Mouse (Mus musculus): ENCODE measurements around the gene Pth2. TPM values are rescaled to one million over a fixed set of nuclear protein-coding genes. Genes with fewer than 3 reads are reported as not detected.
A peak's percentile ranks its signal among the peaks of the same experiment; 100 is the strongest.

Pth2 gene
- polyA plus RNA-seq, 1 experiment = not detected

DNA sequence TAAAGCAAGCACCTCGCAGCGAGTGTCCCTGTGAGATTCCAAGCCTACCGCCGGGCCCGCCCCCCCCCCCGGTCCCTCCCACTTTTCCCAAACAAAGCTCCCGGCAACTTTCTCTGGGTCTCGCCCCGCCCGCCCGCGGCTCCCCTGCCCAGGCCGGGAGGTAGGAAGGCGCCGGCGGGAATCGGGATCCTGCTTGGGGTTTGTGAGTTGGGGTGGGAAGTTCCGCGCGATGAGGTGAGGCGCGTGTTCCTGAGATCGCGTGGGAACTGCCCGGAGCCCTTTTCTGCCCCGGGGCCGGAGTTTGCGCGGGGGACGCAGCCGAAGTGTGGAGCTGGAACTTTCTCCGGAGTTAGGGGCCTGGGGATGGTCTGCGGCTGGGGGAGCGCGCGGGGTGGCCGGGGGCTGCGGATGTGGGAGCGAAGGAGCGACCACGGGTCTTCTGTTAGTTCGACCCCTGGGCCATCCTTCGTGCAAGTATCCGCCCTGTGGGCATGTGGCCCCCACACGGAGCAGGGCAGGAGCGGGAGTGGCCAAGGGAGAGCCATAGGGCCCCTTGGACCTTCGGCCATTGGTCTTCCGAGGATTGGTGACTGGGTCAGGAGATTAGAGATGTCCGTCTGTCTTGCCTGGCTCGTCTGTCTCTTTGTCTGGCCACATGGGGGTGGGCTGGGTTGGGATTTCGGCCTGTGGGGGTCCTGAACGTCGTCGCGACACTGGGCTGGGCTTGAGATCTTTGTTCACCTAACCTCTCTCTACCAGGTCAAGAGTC, 35.1 kb downstream of the Pth2 start, which contains the start of gene Tead2:
Tead2 (plus strand) TSS at position 81 of the 769 bp plus-strand sequence.
- no peak for TF ChIP-seq CEBPB (IDR thresholded peaks at IDR 0.05; ENCODE audit: insufficient read depth, poor library complexity, severe bottlenecking)
- TF ChIP-seq POLR2AphosphoS2 (IDR thresholded peaks at IDR 0.05; ENCODE audit: insufficient read length, low read depth) = peak; percentile 21
- Histone ChIP-seq H3K79me2 (ENCODE audit: control insufficient read depth, insufficient read depth) (no peaks in the 10 kb centered on the region), H3K4me3 (peak within 1 kb of the TSS; percentile 58), H3K27me3 (ENCODE audit: control insufficient read depth, insufficient read depth, insufficient read length) (no peaks in the 10 kb centered on the region), H3K4me2 (ENCODE audit: low read depth) (peak within 1 kb of the TSS; percentile 90), H3ac (ENCODE audit: control insufficient read depth, insufficient read length) (no peak within 1 kb of the TSS), H3K36me3 (ENCODE audit: control insufficient read depth, insufficient read depth) (no peaks in the 10 kb centered on the region)

GRCm38 (mm10) chr7:45216442-45217183, 35.8 kb downstream of the Pth2 start:
- H3K36me3 ChIP-seq (ENCODE audit: control insufficient read depth, insufficient read depth) = no peaks in the 10 kb centered on the region
- H3K4me2 ChIP-seq (ENCODE audit: low read depth) = peak overlapping the region; percentile 90
- no peak overlapping the region for H3ac ChIP-seq (ENCODE audit: control insufficient read depth, insufficient read length)
- no peaks in the 10 kb centered on the region for H3K79me2 ChIP-seq (ENCODE audit: control insufficient read depth, insufficient read depth)
- H3K27me3 ChIP-seq (ENCODE audit: control insufficient read depth, insufficient read depth, insufficient read length) = no peaks in the 10 kb centered on the region
- peak overlapping the region; percentile 58 for H3K4me3 ChIP-seq
- peak in 1 of 3 experiments; percentile 45 for TF ChIP-seq MYOG (IDR thresholded peaks at IDR 0.05; ENCODE audit: control insufficient read depth in 1 of 3, insufficient read depth in 1 of 3, insufficient read length in 2 of 3, low read depth in 2 of 3)
- TF ChIP-seq CEBPB (IDR thresholded peaks at IDR 0.05; ENCODE audit: insufficient read depth, poor library complexity, severe bottlenecking) = no peak
- peak in 2 of 3 experiments; percentile 49 to 63 for TF ChIP-seq MYOD1 (IDR thresholded peaks at IDR 0.05; ENCODE audit: control insufficient read depth in 1 of 3, insufficient read length in 2 of 3, low read depth in 2 of 3)
- TF ChIP-seq TCF3 (IDR thresholded peaks at IDR 0.05; ENCODE audit: insufficient read length, low read depth) = no peak
- no peak for TF ChIP-seq USF1 (IDR thresholded peaks at IDR 0.05; ENCODE audit: low read depth)
- TF ChIP-seq MAX (IDR thresholded peaks at IDR 0.05; ENCODE audit: low read depth) = no peak

GRCm38 (mm10) chr7:45221680-45222079, 40.9 kb downstream of the Pth2 start:
- Histone ChIP-seq H3K4me3 (no peak overlapping the region), H3K79me2 (ENCODE audit: control insufficient read depth, insufficient read depth) (no peaks in the 10 kb centered on the region), H3ac (ENCODE audit: control insufficient read depth, insufficient read length) (no peak overlapping the region), H3K27me3 (ENCODE audit: control insufficient read depth, insufficient read depth, insufficient read length) (no peaks in the 10 kb centered on the region), H3K36me3 (ENCODE audit: control insufficient read depth, insufficient read depth) (peaks cover 10% of the 10 kb centered on the region), H3K4me2 (ENCODE audit: low read depth) (no peak overlapping the region)
- TF ChIP-seq POLR2AphosphoS2 (IDR thresholded peaks at IDR 0.05; ENCODE audit: insufficient read length, low read depth) (no peak), MYOD1 (IDR thresholded peaks at IDR 0.05; ENCODE audit: control insufficient read depth in 1 of 3, insufficient read length in 2 of 3, low read depth in 2 of 3) (no peak), USF1 (IDR thresholded peaks at IDR 0.05; ENCODE audit: low read depth) (no peak), MAX (IDR thresholded peaks at IDR 0.05; ENCODE audit: low read depth) (no peak), CEBPB (IDR thresholded peaks at IDR 0.05; ENCODE audit: insufficient read depth, poor library complexity, severe bottlenecking) (no peak), MYOG (IDR thresholded peaks at IDR 0.05; ENCODE audit: control insufficient read depth in 1 of 3, insufficient read depth in 1 of 3, insufficient read length in 2 of 3, low read depth in 2 of 3) (no peak), E2F4 (IDR thresholded peaks at IDR 0.05; ENCODE audit: insufficient read depth) (no peak), REST (IDR thresholded peaks at IDR 0.05; ENCODE audit: insufficient read depth, insufficient read length) (no peak), POLR2A (IDR thresholded peaks at IDR 0.05; ENCODE audit: insufficient read length, low read depth) (no peak), SRF (IDR thresholded peaks at IDR 0.05; ENCODE audit: control insufficient read depth, insufficient read length, low read depth) (no peak), TCF3 (IDR thresholded peaks at IDR 0.05; ENCODE audit: insufficient read length, low read depth) (no peak), TCF12 (IDR thresholded peaks at IDR 0.05; ENCODE audit: insufficient read depth, poor library complexity, severe bottlenecking) (no peak)

DNA sequence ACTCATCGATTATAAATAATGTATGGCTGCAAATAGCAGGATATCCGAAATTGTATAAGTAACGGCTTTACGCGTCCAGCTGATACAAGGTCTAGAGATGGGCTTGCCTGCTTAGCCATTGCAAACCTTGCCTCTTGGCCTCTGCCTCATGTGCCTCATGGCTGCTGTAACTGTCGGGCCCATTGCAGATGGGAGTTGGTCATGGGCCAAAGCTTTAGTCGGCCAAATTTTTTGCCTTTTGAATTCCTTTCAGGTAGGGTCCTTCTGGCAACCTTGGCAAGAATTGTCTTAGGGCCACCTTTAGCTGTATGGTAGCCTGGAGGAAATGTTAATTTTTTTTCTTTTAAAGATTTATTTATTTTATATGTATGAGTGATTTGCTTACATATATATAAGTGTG, 44.0 kb downstream of the Pth2 start:
- TF ChIP-seq CEBPB (IDR thresholded peaks at IDR 0.05; ENCODE audit: insufficient read depth, poor library complexity, severe bottlenecking) (no peak), MYOD1 (IDR thresholded peaks at IDR 0.05; ENCODE audit: control insufficient read depth in 1 of 3, insufficient read length in 2 of 3, low read depth in 2 of 3) (no peak), E2F4 (IDR thresholded peaks at IDR 0.05; ENCODE audit: insufficient read depth) (no peak), REST (IDR thresholded peaks at IDR 0.05; ENCODE audit: insufficient read depth, insufficient read length) (no peak), POLR2AphosphoS2 (IDR thresholded peaks at IDR 0.05; ENCODE audit: insufficient read length, low read depth) (no peak), USF1 (IDR thresholded peaks at IDR 0.05; ENCODE audit: low read depth) (no peak), POLR2A (IDR thresholded peaks at IDR 0.05; ENCODE audit: insufficient read length, low read depth) (no peak), MYOG (IDR thresholded peaks at IDR 0.05; ENCODE audit: control insufficient read depth in 1 of 3, insufficient read depth in 1 of 3, insufficient read length in 2 of 3, low read depth in 2 of 3) (no peak), MAX (IDR thresholded peaks at IDR 0.05; ENCODE audit: low read depth) (no peak), TCF12 (IDR thresholded peaks at IDR 0.05; ENCODE audit: insufficient read depth, poor library complexity, severe bottlenecking) (no peak), SRF (IDR thresholded peaks at IDR 0.05; ENCODE audit: control insufficient read depth, insufficient read length, low read depth) (no peak), TCF3 (IDR thresholded peaks at IDR 0.05; ENCODE audit: insufficient read length, low read depth) (no peak)
- no peak overlapping the region for H3ac ChIP-seq (ENCODE audit: control insufficient read depth, insufficient read length)
- no peak overlapping the region for H3K4me3 ChIP-seq
- H3K36me3 ChIP-seq (ENCODE audit: control insufficient read depth, insufficient read depth) = peaks cover 18% of the 10 kb centered on the region
- no peaks in the 10 kb centered on the region for H3K79me2 ChIP-seq (ENCODE audit: control insufficient read depth, insufficient read depth)
- no peaks in the 10 kb centered on the region for H3K27me3 ChIP-seq (ENCODE audit: control insufficient read depth, insufficient read depth, insufficient read length)
- H3K4me2 ChIP-seq (ENCODE audit: low read depth) = no peak overlapping the region

All from myocyte (in vitro differentiated cells).